10 mouse cellular contexts compared by ENCODE assay signal in genomic region chr9:64862687-64863086, GRCm38 (mm10). TPM values are rescaled to one million over a fixed set of nuclear protein-coding genes. Genes with fewer than 3 reads are reported as not detected.
DNase-seq lines count a peak whose midpoint lies in the region; ATAC-seq and TF ChIP-seq lines count a peak whose summit lies in the region.
"Had no signal": no experiment of that assay in that cellular context is flagged by ENCODE, and none has a peak within 500 bp of the region (broad histone marks: within the 10 kb centered on the region; RNA-seq: fewer than 3 reads in every experiment).

No protein-coding gene starts in this region.

- H3K79me2 ChIP-seq in liver, adult 2 months (ENCODE audit: control insufficient read depth, insufficient read depth, low read length), result no peaks in the 10 kb centered on the region

- DNase-seq in liver, adult 2 months (ENCODE audit: extremely low read depth, low read depth, low spot score), result peak; percentile 47
- DNase-seq in liver, embryonic 11.5 days (ENCODE audit: low spot score), result no peak
- peak; percentile 57 for DNase-seq in naive thymus-derived CD4-positive, alpha-beta T cell, adult 2 months (ENCODE audit: low read depth)
- DNase-seq in urinary bladder, postnatal 25 days (ENCODE audit: low spot score), result no peak
- no peak for DNase-seq in spleen, postnatal 4 days (ENCODE audit: low spot score in 2 of 2)
- no peak for DNase-seq in spleen, adult 18-20 months
- DNase-seq: gastrocnemius, postnatal 14 days had no signal

- no peaks in the 10 kb centered on the region for H3K4me1 ChIP-seq in liver, adult 2 months (ENCODE audit: control insufficient read depth, insufficient read depth, low read length)
- H3K4me1 ChIP-seq in liver, embryonic 11.5 days (replicated peaks; ENCODE audit: control insufficient read depth, insufficient read depth, low read length), result peaks cover 2% of the 10 kb centered on the region; the same call in 1 of the 2 replicates
- no peaks in the 10 kb centered on the region for H3K4me1 ChIP-seq in E14TG2a.4 (replicated peaks; ENCODE audit: low read depth, low read length)
- H3K4me1 ChIP-seq in bone marrow, adult 2 months (ENCODE audit: control insufficient read depth, insufficient read depth, low read length), result no peaks in the 10 kb centered on the region
- H3K4me1 ChIP-seq: megakaryocyte, embryonic 14.5 days had no signal

- no peak for TF ChIP-seq POLR2A in liver, adult 2 months (IDR thresholded peaks at IDR 0.05; ENCODE audit: extremely low read depth, insufficient read depth, low read length)
- TF ChIP-seq POLR2A in bone marrow, adult 2 months (IDR thresholded peaks at IDR 0.05; ENCODE audit: borderline replicate concordance, control insufficient read depth, low read depth, low read length), result no peak

- no peak overlapping the region for H3K27ac ChIP-seq in liver, adult 2 months (replicated peaks; ENCODE audit: insufficient read depth, low read depth, low read length)
- no peak overlapping the region for H3K27ac ChIP-seq in liver, embryonic 11.5 days (ENCODE audit: low read depth, low read length)
- no peak overlapping the region for H3K27ac ChIP-seq in bone marrow, adult 2 months (ENCODE audit: control insufficient read depth, insufficient read depth, low read depth, low read length, poor library complexity)

- no peak overlapping the region for H3K4me3 ChIP-seq in liver, adult 2 months (ENCODE audit: insufficient read depth, low read depth, low read length)
- H3K4me3 ChIP-seq in liver, embryonic 11.5 days (ENCODE audit: low read depth, low read length), result no peak overlapping the region
- H3K4me3 ChIP-seq in E14TG2a.4 (replicated peaks; ENCODE audit: low read length), result no peak overlapping the region
- H3K4me3 ChIP-seq in bone marrow, adult 2 months (replicated peaks; ENCODE audit: control insufficient read depth, low read depth, low read length), result no peak overlapping the region
- H3K4me3 ChIP-seq: megakaryocyte, embryonic 14.5 days had no signal

- H3K4me2 ChIP-seq in liver, embryonic 11.5 days, result no peak overlapping the region

- H3K9ac ChIP-seq in liver, adult 2 months (ENCODE audit: low read depth, low read length), result no peak overlapping the region
- no peak overlapping the region for H3K9ac ChIP-seq in liver, embryonic 11.5 days (ENCODE audit: low read depth, low read length)

- peaks cover 34% of the 10 kb centered on the region for H3K36me3 ChIP-seq in liver, adult 2 months (ENCODE audit: control insufficient read depth, insufficient read depth, low read length)
- peaks cover 6% of the 10 kb centered on the region for H3K36me3 ChIP-seq in liver, embryonic 11.5 days (ENCODE audit: control insufficient read depth, insufficient read depth, low read length)
- no peaks in the 10 kb centered on the region for H3K36me3 ChIP-seq in E14TG2a.4 (ENCODE audit: insufficient read depth, low read length)

- no peaks in the 10 kb centered on the region for H3K27me3 ChIP-seq in liver, adult 2 months (ENCODE audit: control insufficient read depth, insufficient read depth, low read length)
- H3K27me3 ChIP-seq in liver, embryonic 11.5 days (replicated peaks; ENCODE audit: control insufficient read depth, insufficient read depth, low read length), result no peaks in the 10 kb centered on the region
- H3K27me3 ChIP-seq in E14TG2a.4 (ENCODE audit: insufficient read depth, low read length), result no peaks in the 10 kb centered on the region
- H3K27me3 ChIP-seq: megakaryocyte, embryonic 14.5 days had no signal

- TF ChIP-seq CTCF in liver, adult 2 months (IDR thresholded peaks at IDR 0.05; ENCODE audit: low read depth, low read length), result peak; percentile 23; the same call in 1 of the 2 replicates
- peak; percentile 43 for TF ChIP-seq CTCF in E14TG2a.4 (conservative IDR thresholded peaks at IDR 0.05; ENCODE audit: low read length)
- peak; percentile 20; the same call in 1 of the 2 replicates for TF ChIP-seq CTCF in bone marrow, adult 2 months (IDR thresholded peaks at IDR 0.05; ENCODE audit: control insufficient read depth, insufficient read depth, low read length)

- no peak for ATAC-seq in liver, embryonic 11.5 days (replicated peaks; ENCODE audit: low FRiP score)

- no peaks in the 10 kb centered on the region for H3K9me3 ChIP-seq in liver, embryonic 11.5 days (ENCODE audit: control insufficient read depth, low read length)
- H3K9me3 ChIP-seq in E14TG2a.4 (ENCODE audit: low read length), result no peaks in the 10 kb centered on the region
- H3K9me3 ChIP-seq: megakaryocyte, embryonic 14.5 days had no signal

- WGBS in liver, adult 2 months, result 92% methylated on average over 2 of the region's 2 CpGs
- 74% methylated on average over 2 of the region's 2 CpGs for WGBS in liver, embryonic 11.5 days
- 81% methylated on average over 2 of the region's 2 CpGs for WGBS in bone marrow, adult 2 months

RNA-seq across cellular contexts. Expression of gene Dennd4a, which starts 51.5 kb away (rescaled TPM):
- total RNA-seq in liver, adult 2 months (2014; rRNA removed), result 17.1 and 22.4 TPM in 2 replicates
- 7.0 and 8.0 TPM in 2 replicates for polyA plus RNA-seq in liver, adult 2 months (2012; rRNA removed)
- polyA plus RNA-seq in liver, embryonic 11.5 days (2014; fragmentation: Nextera tagmentation; extraction: Ambion mirVana), result 19.1 and 22.6 TPM in 2 replicates
- 77.2 and 86.3 TPM in 2 replicates for polyA plus RNA-seq in bone marrow, adult 2 months (2011; ENCODE audit: insufficient read depth, insufficient read length, low replicate concordance, missing spikeins)

Comparison
In these comparisons a context has a peak if more than half of its experiments do, and no peak if none do; other contexts are left out.
1. DNase-seq: peak in liver, adult 2 months (single experiment) and naive thymus-derived CD4-positive, alpha-beta T cell, adult 2 months (single experiment); none in liver, embryonic 11.5 days (single experiment), urinary bladder, postnatal 25 days (single experiment), spleen, postnatal 4 days (0 of 2) and spleen, adult 18-20 months (0 of 2).
2. Peak in every context shown above with its lines, with median percentiles within 50 percentile points of each other: CTCF ChIP-seq.